Mouse (Mus musculus) inflammation-experienced regulatory T-cells, adult 16 weeks (primary cell): ENCODE measurements around the gene Gm12800. TPM values are rescaled to one million over a fixed set of nuclear protein-coding genes. Genes with fewer than 3 reads are reported as not detected.

Source experiments
- polyA plus RNA-seq: library from polyadenylated mRNA; unstranded; fragments of 100-300 nt; shearing (Covaris generic); gene quantifications from one replicate; pipeline ENCODE4 v1.2.1, GENCODE M21; 2017

The Gm12800 gene
- polyA plus RNA-seq: not detected

GRCm38 (mm10) chr4:101908821-101909220, at the start of gene Gm12800:
Gene Gm12800, plus strand, starts transcription at chr4:101909121.

DNA sequence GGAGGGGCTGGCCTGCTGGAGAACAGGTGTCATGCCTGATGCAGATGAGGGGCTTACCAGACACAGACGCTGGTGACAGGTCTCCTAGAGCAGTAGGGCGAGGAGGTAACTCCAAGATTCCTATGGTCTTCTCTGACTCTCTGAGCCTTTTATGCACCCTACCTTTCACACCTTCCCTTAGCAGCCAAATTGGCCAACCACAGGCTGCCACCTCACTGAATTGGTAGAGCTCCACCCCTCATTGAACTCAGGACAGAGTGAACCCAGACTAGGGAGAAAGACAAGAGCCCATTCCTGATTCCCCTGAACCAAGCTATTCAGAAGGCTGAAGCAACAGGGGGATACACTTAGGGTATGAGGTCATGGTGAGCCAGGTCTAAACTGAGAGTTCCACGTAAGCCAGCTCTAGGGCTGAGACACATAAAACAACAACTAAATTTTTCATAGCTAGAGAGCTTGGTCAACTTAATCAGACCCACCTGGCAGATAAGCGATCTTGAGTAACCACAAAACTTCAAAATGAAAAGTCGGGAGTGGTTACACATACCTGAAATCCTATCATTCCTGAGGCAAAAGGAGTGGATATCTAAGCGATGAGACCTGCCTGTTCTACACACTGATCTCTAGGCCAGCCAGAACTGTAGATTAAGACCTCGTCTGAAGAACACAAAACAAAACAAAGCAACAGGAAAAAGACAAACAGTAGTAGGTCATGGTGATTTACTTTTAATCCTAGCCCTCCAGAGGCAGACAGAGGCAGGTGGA, 15.1 kb upstream of the Gm12800 start, which contains the start of gene C130073F10Rik:
Gene C130073F10Rik (minus strand): TSS at position 134 of the 765 bp plus-strand sequence.

DNA sequence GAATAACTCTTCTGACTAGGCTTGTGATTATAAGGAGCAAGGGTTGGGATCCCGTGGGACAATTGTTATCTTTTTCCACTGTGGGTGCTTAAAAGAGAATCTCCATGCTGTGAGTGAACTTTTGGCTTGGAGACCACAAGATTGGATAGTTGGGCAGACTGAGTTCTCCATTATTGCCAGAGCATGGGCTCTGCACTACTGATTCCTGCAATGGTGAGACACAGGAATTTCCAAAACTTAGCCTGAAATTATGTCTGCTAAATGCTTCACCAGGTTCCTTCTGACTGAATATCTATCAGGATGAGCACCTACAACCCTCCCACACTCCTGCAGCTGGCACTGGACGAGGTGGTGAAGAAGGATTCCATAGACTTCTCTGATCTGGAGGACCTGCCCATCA, 31.2 kb downstream of the Gm12800 start, which contains the start of gene Gm12794:
Gene Gm12794 (plus strand): TSS at position 301 of the 400 bp plus-strand sequence.

Other genes with a start within 250 kb of the Gm12800 start
- gene Lepr, start 191.7 kb upstream of the Gm12800 start, polyA plus RNA-seq: not detected
- gene B020004J07Rik, start 65.1 kb upstream of the Gm12800 start, polyA plus RNA-seq: not detected
- not detected for gene C130073F10Rik, start 15.3 kb upstream of the Gm12800 start, polyA plus RNA-seq
- gene Gm12794, start 31.3 kb downstream of the Gm12800 start, polyA plus RNA-seq: not detected
- gene Gm12790, start 71.9 kb downstream of the Gm12800 start, polyA plus RNA-seq: not detected
- gene Gm12789, start 77.5 kb downstream of the Gm12800 start, polyA plus RNA-seq: not detected
- 85.3 TPM for gene Pde4b, start 178.4 kb downstream of the Gm12800 start, polyA plus RNA-seq